Mouse (Mus musculus) thymus, adult 2 months (tissue): ENCODE measurements at regions not wholly inside any gene's neighbourhood (a gene's known extent, or its start where the extent isn't known, plus 50 kb on each side); places are given as distances from the start of the nearest gene placed in this dataset.

Experiments
- CTCF ChIP-seq: fragments of 200-500 bp; IDR thresholded peaks from 2 replicates; pipeline ENCODE4 v1.5.1; 2012; ENCODE audit warnings: mild to moderate bottlenecking, control low read depth, low read length, moderate library complexity, borderline replicate concordance; ENCODE audit not compliant: control insufficient read depth, poor library complexity, insufficient read depth; ENCODE audit errors: extremely low read depth
- POLR2A ChIP-seq: fragments of 200-500 bp; IDR thresholded peaks from 2 replicates; pipeline ENCODE4 v1.6.1; 2012; ENCODE audit warnings: mild to moderate bottlenecking, low read length, control low read depth, moderate library complexity; ENCODE audit not compliant: control insufficient read depth, poor library complexity, insufficient read depth; ENCODE audit errors: extremely low read depth

DNA sequence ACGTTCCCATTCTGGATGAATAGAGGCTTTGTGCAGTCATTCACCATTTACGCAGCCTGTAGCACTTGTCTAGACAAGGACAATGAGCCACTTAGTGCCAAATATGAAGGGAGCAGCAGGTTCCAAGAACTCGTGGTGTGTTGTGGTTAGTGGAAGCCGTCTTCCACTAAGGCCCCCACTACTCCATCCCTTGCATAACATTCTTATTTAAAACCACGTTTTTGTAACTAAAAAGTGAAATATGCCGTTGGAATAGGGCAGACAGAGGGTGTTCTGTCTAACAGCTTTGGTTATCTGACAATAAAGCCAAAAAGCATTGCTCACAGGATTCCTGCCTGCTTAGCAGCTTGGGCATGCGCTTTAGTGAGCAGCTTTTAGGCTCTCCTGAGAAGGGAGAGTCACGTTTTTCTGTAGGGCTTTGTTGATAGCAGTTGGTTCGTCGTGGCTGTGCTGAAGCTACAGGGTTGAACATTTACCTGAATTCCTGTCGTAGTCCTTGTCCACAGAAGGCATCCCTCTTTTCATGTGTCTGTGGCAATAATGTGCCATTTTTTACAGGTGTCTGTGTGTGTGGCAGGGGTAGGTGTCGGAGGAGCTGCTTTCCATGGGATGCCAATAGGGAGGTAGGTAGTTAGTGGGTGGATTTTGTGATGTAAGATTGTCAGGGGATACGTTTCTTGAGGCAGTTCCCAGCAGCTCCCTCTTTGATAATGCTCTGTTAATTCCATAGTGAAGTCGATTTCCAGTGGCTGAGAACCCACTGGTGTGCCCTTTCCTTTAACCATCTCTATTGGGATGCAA is 221.9 kb downstream of the 1700064H15Rik start:
- TF ChIP-seq CTCF: no peak
- no peak for TF ChIP-seq POLR2A
